Mouse (Mus musculus): ENCODE data around the gene Pik3r6. TPM values are rescaled to one million over a fixed set of nuclear protein-coding genes. Genes with fewer than 3 reads are reported as not detected.

The Pik3r6 gene
- polyA plus RNA-seq, 1 experiment from 2014 or later = 2.0 TPM

GRCm38 (mm10) chr11:68565032-68565429, 62.2 kb downstream of the Pik3r6 start:
- Histone ChIP-seq H3K9me3 (no peaks in the 10 kb centered on the region), H3K4me2 (replicated peaks) (no peak overlapping the region), H3K27me3 (peaks cover 13% of the 10 kb centered on the region; the same call in 1 of the 2 replicates), H3K36me3 (no peaks in the 10 kb centered on the region), H3K4me1 (peaks cover 6% of the 10 kb centered on the region), H3K4me3 (no peak overlapping the region), H3K27ac (no peak overlapping the region), H3K9ac (no peak overlapping the region)
- no peak for ATAC-seq (ENCODE audit: low FRiP score, low read depth)
- WGBS = 79% methylated on average over 3 of the region's 3 CpGs

GRCm38 (mm10) chr11:68566447-68567059, 63.7 kb downstream of the Pik3r6 start:
- H3K36me3 ChIP-seq = no peaks in the 10 kb centered on the region
- peak overlapping the region; percentile 43 for H3K9ac ChIP-seq
- WGBS = 22% methylated on average over 17 of the region's 17 CpGs
- H3K27me3 ChIP-seq = peaks cover 7% of the 10 kb centered on the region; the same call in 1 of the 2 replicates
- peak overlapping the region; percentile 67 for H3K4me2 ChIP-seq (replicated peaks)
- peak; percentile 51; the same call in 1 of the 2 replicates for ATAC-seq (ENCODE audit: low FRiP score, low read depth)
- H3K4me1 ChIP-seq = peaks cover 6% of the 10 kb centered on the region
- peak overlapping the region; percentile 34 for H3K4me3 ChIP-seq
- H3K27ac ChIP-seq = no peak overlapping the region
- no peaks in the 10 kb centered on the region for H3K9me3 ChIP-seq

DNA sequence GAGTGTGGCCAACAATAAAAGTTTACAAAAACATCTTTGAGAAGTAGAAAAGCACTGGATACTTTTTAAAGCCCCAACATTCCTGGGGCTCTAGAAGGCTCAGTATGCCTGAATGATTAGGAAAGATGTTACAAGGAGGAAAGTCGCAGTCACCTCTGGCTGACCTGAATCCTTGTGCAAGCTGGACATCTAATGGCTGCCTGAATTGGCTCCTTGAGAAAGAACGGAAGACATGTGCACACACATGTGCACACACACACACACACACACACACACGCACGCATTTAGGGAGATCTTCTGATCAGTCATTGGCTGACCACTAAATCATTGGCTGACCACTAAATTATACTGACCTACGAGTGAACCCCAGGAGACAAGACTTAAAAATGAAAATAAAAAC, 68.0 kb downstream of the Pik3r6 start:
- no peak overlapping the region for H3K27ac ChIP-seq
- no peak overlapping the region for H3K4me2 ChIP-seq (replicated peaks)
- H3K9ac ChIP-seq = no peak overlapping the region
- peaks cover 7% of the 10 kb centered on the region; the same call in 1 of the 2 replicates for H3K27me3 ChIP-seq
- H3K4me1 ChIP-seq = peaks cover 6% of the 10 kb centered on the region
- 75% methylated on average over 5 of the region's 5 CpGs for WGBS
- H3K9me3 ChIP-seq = no peaks in the 10 kb centered on the region
- H3K36me3 ChIP-seq = no peaks in the 10 kb centered on the region
- no peak overlapping the region for H3K4me3 ChIP-seq
- ATAC-seq (ENCODE audit: low FRiP score, low read depth) = no peak

DNA sequence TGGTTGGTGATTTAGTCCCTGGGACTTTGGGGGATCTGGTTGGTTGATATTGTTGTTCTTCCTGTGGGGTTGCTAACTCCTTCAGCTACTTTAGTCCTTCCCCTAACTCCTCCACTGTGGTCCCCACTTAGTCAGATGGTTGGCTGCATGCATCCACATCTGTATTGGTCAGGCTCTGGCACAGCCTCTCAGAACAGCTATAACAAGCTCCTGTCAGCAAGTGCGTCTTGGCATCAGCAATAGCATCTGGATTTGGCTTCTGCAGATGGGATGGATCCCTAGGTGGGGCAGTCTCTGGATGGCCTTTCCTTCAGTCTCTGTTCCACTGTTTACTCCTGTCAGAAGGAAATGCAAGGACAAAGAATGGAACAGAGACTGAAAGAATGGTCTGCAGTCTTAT, 74.3 kb downstream of the Pik3r6 start:
- WGBS = 75% methylated on average over 1 of the region's 1 CpGs
- no peak overlapping the region for H3K4me3 ChIP-seq
- ATAC-seq (ENCODE audit: low FRiP score, low read depth) = no peak

DNA sequence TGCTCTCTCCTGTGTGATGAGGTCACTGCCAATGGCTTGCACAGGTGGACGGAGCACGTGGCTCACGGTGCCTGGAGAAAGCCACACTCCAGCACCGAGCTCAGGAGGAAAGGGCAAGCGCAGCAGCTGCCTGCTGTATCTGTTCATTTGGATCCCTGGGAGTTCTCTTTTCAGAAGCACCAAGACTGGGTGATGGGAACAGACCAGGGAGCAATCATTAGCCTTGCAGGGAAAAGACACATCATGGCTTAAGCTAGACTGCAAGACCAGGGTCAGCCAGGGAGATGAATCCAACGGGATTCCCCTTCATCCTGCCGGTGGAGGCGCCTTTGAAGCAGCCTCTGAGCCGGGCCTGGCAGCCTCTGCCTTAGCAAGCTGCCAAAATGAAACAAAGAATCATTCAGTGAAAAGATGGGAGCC, 76.7 kb downstream of the Pik3r6 start:
- Histone ChIP-seq H3K9me3 (no peaks in the 10 kb centered on the region), H3K9ac (0 out of 2 replicates have a peak overlapping the region, but pooled peaks have one; percentile 25), H3K27me3 (no peaks in the 10 kb centered on the region), H3K27ac (no peak overlapping the region), H3K4me3 (no peak overlapping the region), H3K4me1 (peaks cover 12% of the 10 kb centered on the region), H3K4me2 (replicated peaks) (peak overlapping the region; percentile 32), H3K36me3 (no peaks in the 10 kb centered on the region)
- ATAC-seq (ENCODE audit: low FRiP score, low read depth) = no peak
- 29% methylated on average over 9 of the region's 9 CpGs for WGBS

More for the DNA sequence above, 74.3 kb downstream of the Pik3r6 start:
- Histone ChIP-seq H3K36me3 (no peaks in the 10 kb centered on the region), H3K4me2 (replicated peaks) (no peak overlapping the region), H3K4me1 (peaks cover 12% of the 10 kb centered on the region), H3K9me3 (no peaks in the 10 kb centered on the region), H3K27me3 (no peaks in the 10 kb centered on the region), H3K27ac (no peak overlapping the region), H3K9ac (no peak overlapping the region)

DNA sequence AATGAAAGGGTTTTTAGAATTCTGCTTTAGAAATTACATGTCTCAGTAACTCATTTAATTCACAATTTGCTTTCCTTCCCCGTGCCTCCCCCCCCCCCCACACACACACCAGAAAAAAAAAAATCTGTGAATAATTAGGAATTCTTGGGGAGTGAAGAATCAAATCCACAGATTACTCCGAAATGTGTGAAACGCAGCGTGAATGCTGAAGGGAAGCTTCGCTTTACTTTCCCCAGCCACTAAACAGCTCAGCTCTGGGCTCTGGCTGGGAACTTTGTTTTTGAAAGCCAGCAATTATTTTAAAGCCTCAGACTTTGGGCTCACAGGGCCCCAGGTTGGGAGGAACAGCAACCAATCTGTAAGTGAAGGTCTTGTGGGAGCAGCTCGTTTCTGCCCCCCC, 77.7 kb downstream of the Pik3r6 start:
- no peaks in the 10 kb centered on the region for H3K9me3 ChIP-seq
- no peaks in the 10 kb centered on the region for H3K36me3 ChIP-seq
- no peak overlapping the region for H3K27ac ChIP-seq
- H3K27me3 ChIP-seq = no peaks in the 10 kb centered on the region
- ATAC-seq (ENCODE audit: low FRiP score, low read depth) = no peak
- H3K9ac ChIP-seq = no peak overlapping the region
- peaks cover 12% of the 10 kb centered on the region for H3K4me1 ChIP-seq
- H3K4me3 ChIP-seq = no peak overlapping the region
- WGBS = 50% methylated on average over 6 of the region's 6 CpGs
- no peak overlapping the region for H3K4me2 ChIP-seq (replicated peaks)

- no peak for ATAC-seq (ENCODE audit: low FRiP score, low read depth)
- no peak overlapping the region for H3K27ac ChIP-seq
- peaks cover 17% of the 10 kb centered on the region for H3K4me1 ChIP-seq
- H3K9me3 ChIP-seq = no peaks in the 10 kb centered on the region
- WGBS = 91% methylated on average over 13 of the region's 13 CpGs
- H3K9ac ChIP-seq = no peak overlapping the region
- no peak overlapping the region for H3K4me2 ChIP-seq (replicated peaks)
- H3K4me3 ChIP-seq = no peak overlapping the region
- no peaks in the 10 kb centered on the region for H3K36me3 ChIP-seq
- no peaks in the 10 kb centered on the region; the same call in 1 of the 2 replicates for H3K27me3 ChIP-seq
Observed at GRCm38 (mm10) chr11:68583225-68583624, 80.4 kb downstream of the Pik3r6 start.

GRCm38 (mm10) chr11:68583906-68584480, 81.2 kb downstream of the Pik3r6 start:
- ATAC-seq (ENCODE audit: low FRiP score, low read depth) = no peak
- WGBS = 82% methylated on average over 8 of the region's 8 CpGs

GRCm38 (mm10) chr11:68585890-68586289, 83.1 kb downstream of the Pik3r6 start:
- no peak overlapping the region for H3K4me3 ChIP-seq
- H3K4me2 ChIP-seq (replicated peaks) = no peak overlapping the region
- H3K9ac ChIP-seq = no peak overlapping the region
- H3K27ac ChIP-seq = no peak overlapping the region
- H3K4me1 ChIP-seq = 0 out of 2 replicates have a peak, but pooled peaks cover 5% of the 10 kb centered on the region
- H3K9me3 ChIP-seq = no peaks in the 10 kb centered on the region
- 19% methylated on average over 3 of the region's 3 CpGs for WGBS
- no peak for ATAC-seq (ENCODE audit: low FRiP score, low read depth)
- no peaks in the 10 kb centered on the region for H3K36me3 ChIP-seq
- no peaks in the 10 kb centered on the region; the same call in 1 of the 2 replicates for H3K27me3 ChIP-seq

More at GRCm38 (mm10) chr11:68583906-68584480, 81.2 kb downstream of the Pik3r6 start:
- Histone ChIP-seq H3K27ac (no peak overlapping the region), H3K9ac (no peak overlapping the region), H3K4me3 (no peak overlapping the region), H3K27me3 (no peaks in the 10 kb centered on the region; the same call in 1 of the 2 replicates), H3K36me3 (no peaks in the 10 kb centered on the region), H3K4me2 (replicated peaks) (no peak overlapping the region), H3K4me1 (peaks cover 17% of the 10 kb centered on the region), H3K9me3 (no peaks in the 10 kb centered on the region)

DNA sequence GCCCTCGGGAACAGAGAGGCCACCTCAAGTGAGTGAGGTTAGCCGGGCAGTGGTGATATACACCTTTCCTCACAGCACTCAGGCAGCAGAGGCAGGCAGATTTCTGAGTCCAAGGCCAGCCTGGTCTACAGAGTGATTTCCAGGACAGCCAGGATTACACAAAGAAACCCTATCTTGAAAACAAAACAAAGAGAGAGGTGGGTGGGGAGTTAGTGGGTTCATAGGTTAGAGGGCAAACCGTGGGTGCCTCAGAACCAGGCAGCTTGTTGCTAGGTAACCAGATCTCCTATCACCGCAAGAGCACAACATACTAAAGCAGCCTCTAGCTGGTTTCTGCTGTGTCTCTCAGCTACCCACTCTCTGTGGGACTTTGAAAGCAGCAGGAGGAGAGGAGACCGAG, 83.9 kb downstream of the Pik3r6 start, which contains the start of gene Ccdc42:
Ccdc42 (plus strand) TSS at position 301 of the 400 bp plus-strand sequence.
- H3K9ac ChIP-seq = no peak within 1 kb of the TSS
- ATAC-seq (ENCODE audit: low FRiP score, low read depth) = no peak
- 83% methylated on average over 5 of the region's 5 CpGs for WGBS

GRCm38 (mm10) chr11:68589055-68589809, 86.4 kb downstream of the Pik3r6 start:
- no peak overlapping the region for H3K9ac ChIP-seq
- H3K9me3 ChIP-seq = no peaks in the 10 kb centered on the region
- H3K4me3 ChIP-seq = no peak overlapping the region
- no peaks in the 10 kb centered on the region for H3K36me3 ChIP-seq
- ATAC-seq (ENCODE audit: low FRiP score, low read depth) = no peak
- WGBS = 71% methylated on average over 8 of the region's 8 CpGs
- H3K4me2 ChIP-seq (replicated peaks) = no peak overlapping the region
- no peak overlapping the region for H3K27ac ChIP-seq
- peaks cover 24% of the 10 kb centered on the region for H3K4me1 ChIP-seq
- no peaks in the 10 kb centered on the region; the same call in 1 of the 2 replicates for H3K27me3 ChIP-seq

More for the DNA sequence above, 83.9 kb downstream of the Pik3r6 start, which contains the start of gene Ccdc42:
- Histone ChIP-seq H3K27me3 (no peaks in the 10 kb centered on the region; the same call in 1 of the 2 replicates), H3K4me3 (no peak within 1 kb of the TSS), H3K4me1 (peaks cover 11% of the 10 kb centered on the region; the same call in 1 of the 2 replicates), H3K9me3 (no peaks in the 10 kb centered on the region), H3K36me3 (no peaks in the 10 kb centered on the region), H3K27ac (no peak within 1 kb of the TSS), H3K4me2 (replicated peaks) (no peak within 1 kb of the TSS)

GRCm38 (mm10) chr11:68591708-68592107, 88.9 kb downstream of the Pik3r6 start:
- 31% methylated on average over 5 of the region's 5 CpGs for WGBS
- Histone ChIP-seq H3K27me3 (no peaks in the 10 kb centered on the region; the same call in 1 of the 2 replicates), H3K27ac (no peak overlapping the region), H3K9ac (no peak overlapping the region), H3K4me2 (replicated peaks) (no peak overlapping the region), H3K9me3 (no peaks in the 10 kb centered on the region), H3K4me3 (no peak overlapping the region), H3K36me3 (no peaks in the 10 kb centered on the region), H3K4me1 (peaks cover 21% of the 10 kb centered on the region)
- no peak for ATAC-seq (ENCODE audit: low FRiP score, low read depth)

Measured in limb, embryonic 13.5 days (tissue).